Mouse (Mus musculus) B cell, adult 62 days (primary cell): ENCODE measurements around the gene Sfta2. TPM values are rescaled to one million over a fixed set of nuclear protein-coding genes. Genes with fewer than 3 reads are reported as not detected.

Source experiments
- total RNA-seq: library from RNA; stranded (reverse); gene quantifications from 4 replicates; pipeline ENCODE4 v1.2.4, GENCODE M21; 2023

The Sfta2 gene
- not detected in 4 replicates for total RNA-seq

DNA sequence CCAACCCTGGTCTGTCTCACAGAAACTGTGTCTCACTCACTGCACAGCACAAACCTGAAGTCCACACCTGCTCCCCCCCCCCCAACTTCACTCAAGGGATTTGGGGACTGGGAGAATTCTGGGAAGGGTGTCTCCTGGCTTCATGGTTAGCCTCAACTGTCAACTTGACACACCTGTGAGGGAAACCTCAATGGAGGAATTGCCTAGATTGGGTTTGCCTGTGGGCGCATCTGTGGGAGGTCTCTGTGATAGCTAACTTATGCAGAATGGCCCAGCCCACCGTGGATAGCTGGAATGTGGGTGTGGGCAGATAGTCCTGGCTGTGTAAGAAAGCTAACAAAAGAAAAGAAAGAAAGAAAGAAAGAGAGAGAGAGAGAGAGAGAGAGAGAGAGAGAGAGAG is at the start of gene Sfta2:
TSS of gene Sfta2 (plus strand) at position 301 of the 400 bp plus-strand sequence.

DNA sequence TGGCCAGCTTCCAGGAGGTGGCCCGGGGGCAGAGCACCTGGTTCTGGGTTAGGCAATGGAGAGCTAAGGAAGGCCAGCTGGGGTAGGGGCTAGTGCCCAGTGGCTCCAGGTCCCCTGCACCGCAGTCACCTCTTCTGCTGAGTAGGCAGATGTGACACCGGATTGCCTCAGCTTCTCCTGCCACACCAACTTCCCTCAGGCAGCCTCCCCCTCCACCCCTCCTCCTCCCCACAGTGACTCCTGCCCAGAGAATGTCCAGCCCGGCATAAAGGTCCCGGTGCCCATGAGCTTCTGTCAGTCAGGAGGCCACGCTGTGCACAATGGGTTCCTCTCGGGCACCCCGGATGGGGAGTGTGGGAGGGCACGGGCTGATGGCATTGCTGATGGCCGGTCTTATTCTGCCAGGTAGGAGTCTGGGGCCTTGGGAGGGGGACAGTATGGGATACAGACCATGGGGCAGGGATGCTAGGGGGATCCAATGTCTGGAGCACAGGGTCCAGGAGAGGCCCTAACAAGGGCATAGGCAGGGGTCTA is 49.4 kb upstream of the Sfta2 start, which contains the start of gene Cdsn:
TSS of gene Cdsn (plus strand) at position 248 of the 534 bp plus-strand sequence.

DNA sequence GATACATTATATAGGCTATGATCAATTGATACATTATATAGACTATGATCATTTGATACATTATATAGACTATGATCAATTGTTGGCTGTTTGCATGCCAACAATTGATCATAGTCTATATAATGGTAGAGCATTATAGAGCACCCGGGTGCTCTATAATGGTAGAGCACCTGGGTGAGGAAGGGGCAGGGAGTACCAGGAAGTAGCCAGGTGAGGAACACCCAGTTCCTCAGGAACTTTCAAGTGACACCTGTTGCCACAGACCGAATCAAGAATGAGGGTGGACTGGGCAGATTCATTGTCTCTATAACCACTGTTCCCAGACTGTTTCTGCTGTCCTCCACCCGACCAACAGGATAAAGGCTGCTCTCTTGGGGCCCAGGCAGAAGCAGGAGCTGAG is 34.2 kb upstream of the Sfta2 start, which contains the start of gene 2300002M23Rik:
TSS of gene 2300002M23Rik (plus strand) at position 301 of the 400 bp plus-strand sequence.

DNA sequence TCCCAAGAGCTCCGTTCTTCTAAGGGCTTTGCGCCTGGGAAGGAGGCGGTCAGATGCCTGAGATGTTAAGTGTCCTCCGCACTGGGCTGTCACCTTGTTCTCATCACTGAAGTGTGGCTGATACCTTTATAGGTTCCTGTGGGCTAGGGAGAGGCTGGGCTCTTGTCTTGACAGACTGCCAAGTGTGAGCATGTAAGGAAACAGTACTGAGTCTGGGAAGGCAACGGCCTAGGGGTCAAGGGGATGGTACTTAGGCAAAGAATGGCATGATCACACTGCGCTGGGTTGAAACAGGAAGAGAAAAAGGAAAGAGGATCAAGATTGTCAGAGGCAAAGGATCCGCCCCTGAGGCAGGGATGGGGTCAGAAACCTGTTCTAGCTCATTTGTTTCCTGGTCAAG is 25.2 kb downstream of the Sfta2 start, which contains the start of gene Gm9573:
TSS of gene Gm9573 (minus strand) at position 101 of the 400 bp plus-strand sequence.

DNA sequence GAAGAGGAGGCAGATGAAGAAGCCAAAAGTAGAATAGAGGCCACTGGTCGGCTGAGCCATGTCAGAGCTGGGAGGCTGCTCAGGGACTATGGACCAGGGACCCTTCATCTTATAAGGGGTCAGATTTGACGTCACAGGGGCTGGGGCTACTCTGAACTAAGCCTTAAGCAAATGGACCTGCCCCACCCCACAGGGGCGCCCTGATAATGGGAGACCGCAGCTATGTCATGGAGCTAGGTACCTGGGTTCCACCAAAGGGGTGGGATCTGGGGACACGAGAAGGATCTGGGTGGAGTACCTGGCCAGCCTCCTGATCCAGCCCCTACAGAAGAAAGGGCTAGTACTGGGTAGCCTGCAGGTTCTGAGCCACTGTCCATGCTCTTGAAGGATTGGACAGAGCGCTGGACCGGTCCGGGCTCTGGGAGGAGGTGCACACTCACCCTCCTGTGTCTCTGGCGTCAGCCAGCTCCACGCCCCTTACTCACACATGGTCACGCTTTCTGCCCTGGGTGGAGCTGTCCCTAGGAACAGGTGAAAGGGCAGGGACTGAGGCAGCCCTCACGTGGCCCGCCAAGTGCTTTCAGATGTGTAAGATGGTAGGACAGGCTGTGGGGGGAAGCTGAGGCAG is 42.4 kb downstream of the Sfta2 start, which contains the start of gene Mucl3:
TSS of gene Mucl3 (minus strand) at position 87 of the 628 bp plus-strand sequence.

DNA sequence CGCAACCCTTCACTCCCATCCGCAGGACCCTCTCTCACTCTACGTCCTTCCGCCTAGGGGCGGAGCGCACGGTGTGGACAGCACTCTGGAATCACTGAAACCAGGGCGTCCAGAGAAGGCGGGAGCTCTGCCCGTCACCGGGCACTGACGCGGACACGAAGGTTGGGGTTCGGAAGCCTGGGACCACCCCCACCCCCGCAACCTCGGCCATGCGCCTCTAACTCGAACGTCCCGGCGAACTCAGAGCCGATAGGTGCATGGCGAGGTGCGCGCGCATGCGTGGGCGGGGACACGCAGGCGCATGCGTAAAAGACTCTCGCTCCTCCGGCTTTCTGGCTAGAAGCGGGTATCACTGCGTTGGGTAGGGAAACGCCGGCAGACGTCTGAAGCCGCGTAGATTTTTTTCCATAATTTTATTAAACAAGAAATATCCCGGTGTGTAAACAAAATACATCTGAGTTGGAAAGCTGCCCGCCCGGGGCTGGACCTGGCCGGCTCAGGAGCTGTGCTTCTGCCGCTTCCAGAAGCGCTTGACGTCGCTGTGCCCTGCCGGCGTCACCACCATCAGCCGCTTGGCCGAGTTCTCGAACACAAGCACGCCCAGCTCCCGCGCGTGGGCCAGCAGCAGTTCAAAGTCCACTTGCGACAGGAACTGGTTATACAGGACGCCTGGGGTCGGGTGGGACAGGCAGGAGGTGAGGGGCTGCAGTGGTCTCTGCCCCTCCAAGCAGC is 66.2 kb downstream of the Sfta2 start, which contains the start of gene Vars2:
TSS of gene Vars2 (minus strand) at position 259 of the 732 bp plus-strand sequence.

DNA sequence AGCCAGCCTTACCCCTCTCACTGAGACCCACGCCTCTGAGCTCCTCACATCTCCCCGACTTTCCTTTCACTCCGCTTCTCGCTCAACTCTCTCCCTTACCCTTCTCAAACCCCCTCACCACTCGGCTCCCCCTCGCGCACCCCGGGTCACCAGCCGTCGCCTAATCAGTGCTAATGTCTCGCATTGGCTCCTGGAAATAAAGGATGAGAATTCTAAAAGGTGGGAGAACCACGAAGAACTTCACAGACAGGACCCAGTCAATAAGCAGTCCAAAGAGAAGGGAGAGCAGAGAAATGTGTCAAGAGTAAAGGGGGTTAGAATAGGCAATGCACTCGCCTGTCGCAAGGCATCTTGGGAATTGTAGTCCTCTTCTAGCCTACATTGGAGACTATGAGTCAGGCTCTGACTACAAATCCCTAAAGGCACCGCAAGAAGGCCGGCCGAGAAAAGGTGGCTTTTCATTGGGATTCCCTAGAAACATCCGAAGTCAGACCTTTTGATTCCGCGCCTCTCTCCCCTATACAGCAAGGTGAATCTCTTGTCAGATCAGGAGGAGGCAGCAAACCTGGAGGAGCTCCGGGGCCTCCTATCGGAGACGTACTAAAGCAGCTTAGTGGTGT is 72.2 kb downstream of the Sfta2 start, which contains the start of gene Gtf2h4:
TSS of gene Gtf2h4 (minus strand) at position 324 of the 620 bp plus-strand sequence.

Other genes with a start within 250 kb of the Sfta2 start
- 317 to 360 TPM (median 339 TPM) in 4 replicates for gene H2-Q4, start 221.9 kb upstream of the Sfta2 start, total RNA-seq
- 268 to 326 TPM (median 293 TPM) in 4 replicates for gene H2-Q6, start 176.7 kb upstream of the Sfta2 start, total RNA-seq
- 159 to 187 TPM (median 166 TPM) in 4 replicates for gene H2-Q7, start 162.4 kb upstream of the Sfta2 start, total RNA-seq
- 60.3 to 65.1 TPM (median 63.2 TPM) in 4 replicates for gene H2-Q10, start 131.5 kb upstream of the Sfta2 start, total RNA-seq
- gene Pou5f1, start 95.5 kb upstream of the Sfta2 start, total RNA-seq, result 0.81 to 0.86 TPM in 2 of 4 replicates, not detected in the others
- 4.2 to 5.3 TPM (median 5.0 TPM) in 4 replicates for gene Tcf19, start 84.7 kb upstream of the Sfta2 start, total RNA-seq
- 10.7 to 13.1 TPM (median 12.1 TPM) in 4 replicates for gene Cchcr1, start 84.4 kb upstream of the Sfta2 start, total RNA-seq
- not detected in 4 replicates for gene Psors1c2, start 68.3 kb upstream of the Sfta2 start, total RNA-seq
- gene Cdsn, start 49.4 kb upstream of the Sfta2 start, total RNA-seq, result not detected in 4 replicates
- not detected in 4 replicates for gene 2300002M23Rik, start 34.1 kb upstream of the Sfta2 start, total RNA-seq
- gene Gm9573, start 25.1 kb downstream of the Sfta2 start, total RNA-seq, result not detected in 4 replicates
- not detected in 4 replicates for gene Mucl3, start 42.1 kb downstream of the Sfta2 start, total RNA-seq
- gene Vars2, start 66.0 kb downstream of the Sfta2 start, total RNA-seq, result 37.0 to 55.6 TPM (median 43.5 TPM) in 4 replicates
- 15.9 to 21.1 TPM (median 19.1 TPM) in 4 replicates for gene Gtf2h4, start 72.2 kb downstream of the Sfta2 start, total RNA-seq
- gene Ddr1, start 103.1 kb downstream of the Sfta2 start, total RNA-seq, result 0.16 to 0.39 TPM in 2 of 4 replicates, not detected in the others
- 0.52 to 1.1 TPM (median 1.0 TPM) in 3 of 4 replicates, not detected in the other for gene Ier3, start 220.1 kb downstream of the Sfta2 start, total RNA-seq
- gene Flot1, start 221.7 kb downstream of the Sfta2 start, total RNA-seq, result 18.3 to 24.9 TPM (median 22.1 TPM) in 4 replicates
- gene Tubb5, start 236.8 kb downstream of the Sfta2 start, total RNA-seq, result 236 to 254 TPM (median 249 TPM) in 4 replicates
- 73.0 to 81.1 TPM (median 79.2 TPM) in 4 replicates for gene Mdc1, start 240.0 kb downstream of the Sfta2 start, total RNA-seq